Mouse (Mus musculus) kidney, postnatal 25 days (tissue): ENCODE results near the gene Megf9.
A peak's percentile ranks its signal among the peaks of the same experiment; 100 is the strongest.

Experiments
- DNase-seq, 2 experiments: peaks; one replicate each; pipeline ENCODE4 v3.0.0; 2021; ENCODE audit warnings: mixed read lengths in 2 of 2

The Megf9 gene

DNA sequence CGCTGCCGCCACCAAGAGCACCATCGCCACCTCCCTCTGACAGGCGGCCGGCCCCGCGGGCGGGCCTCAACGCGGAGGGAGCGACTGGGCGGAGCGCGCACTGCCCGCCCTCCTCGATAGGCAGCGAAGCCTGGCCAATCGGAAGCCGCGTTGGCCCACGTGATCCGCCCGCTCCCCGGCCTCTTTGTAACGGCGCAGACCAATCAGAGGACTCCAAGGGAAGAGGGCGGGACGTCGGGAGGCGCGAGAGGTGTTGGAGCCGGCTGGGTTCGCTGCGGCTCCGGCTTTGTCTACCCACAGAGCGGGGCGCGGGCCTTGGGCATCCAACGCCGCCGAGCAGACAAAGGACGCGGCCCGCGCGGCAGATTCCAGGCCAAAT is at the start of gene Megf9:
Megf9 (minus strand) TSS at position 105 of the 379 bp plus-strand sequence.
- peak; percentile 99 for DNase-seq

DNA sequence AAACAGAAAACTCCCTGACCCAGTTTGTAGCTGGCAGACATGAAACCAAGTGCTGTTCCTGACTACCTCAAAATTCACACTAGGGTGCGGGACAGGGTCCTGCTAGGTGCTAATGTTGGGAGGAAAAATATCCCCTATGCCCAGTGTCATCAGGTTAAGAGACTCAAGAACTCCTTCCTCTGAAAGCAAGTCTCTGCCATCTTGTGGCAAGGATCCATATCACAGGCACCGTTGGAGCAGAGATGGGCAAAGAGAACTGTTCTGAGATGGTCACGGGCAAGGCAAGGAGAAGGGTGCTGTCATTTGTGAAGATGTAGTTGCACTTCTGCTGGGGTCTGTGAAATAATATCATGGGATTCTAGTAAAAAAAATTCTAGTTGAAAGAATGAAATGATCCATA is 44.9 kb upstream of the Megf9 start:
- peak; percentile 47 to 50 for DNase-seq

DNA sequence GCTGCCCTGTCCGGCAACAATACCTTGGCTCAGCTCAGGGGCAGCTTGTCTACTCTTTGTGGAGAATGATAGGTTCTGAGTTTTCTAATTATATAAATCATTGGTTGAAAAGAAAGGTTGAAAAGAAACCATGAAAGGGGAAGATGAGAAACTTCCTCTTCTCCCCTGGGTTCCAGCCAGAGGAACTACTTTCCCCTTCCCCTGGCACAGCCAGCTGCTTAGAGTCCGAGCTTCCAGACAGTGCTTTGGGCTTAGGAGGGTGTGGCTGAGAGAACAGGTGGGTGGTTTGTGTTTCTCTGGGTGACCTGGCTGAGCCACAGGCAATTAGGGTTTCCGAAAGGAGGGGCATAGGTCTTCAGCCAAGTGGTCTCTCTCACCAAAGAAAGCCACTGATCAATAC is 43.5 kb upstream of the Megf9 start:
- DNase-seq: no peak

GRCm38 (mm10) chr4:70576096-70576495 is 41.3 kb upstream of the Megf9 start:
- no peak for DNase-seq

DNA sequence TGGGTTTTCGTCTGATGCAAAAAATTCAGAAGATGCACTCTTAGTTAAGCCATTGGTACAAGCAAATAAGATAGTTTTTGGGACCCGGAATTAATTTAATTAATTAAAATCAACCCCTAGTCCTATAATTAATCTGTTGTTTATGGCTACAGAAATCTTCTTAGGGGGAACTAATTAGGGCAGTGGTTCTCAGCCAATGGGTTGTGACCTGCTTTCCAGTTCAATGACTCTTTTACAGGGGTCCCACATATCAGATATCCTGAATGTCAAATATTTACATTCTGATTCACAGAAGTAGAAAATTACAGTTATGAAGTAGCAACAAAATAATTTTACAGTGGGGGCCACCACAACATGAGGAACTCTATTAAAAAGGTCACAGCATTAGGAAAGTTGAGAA is 39.1 kb upstream of the Megf9 start:
- DNase-seq: no peak

GRCm38 (mm10) chr4:70553888-70554287 is 19.1 kb upstream of the Megf9 start:
- DNase-seq: no peak

- DNase-seq: peak in 1 of 2 experiments; percentile 33
These were observed 18.5 kb upstream of the Megf9 start for GRCm38 (mm10) chr4:70553230-70553797.

- no peak for DNase-seq
These were observed 17.3 kb upstream of the Megf9 start for GRCm38 (mm10) chr4:70552120-70552519.

GRCm38 (mm10) chr4:70547411-70548148 is 12.8 kb upstream of the Megf9 start:
- DNase-seq: no peak

DNA sequence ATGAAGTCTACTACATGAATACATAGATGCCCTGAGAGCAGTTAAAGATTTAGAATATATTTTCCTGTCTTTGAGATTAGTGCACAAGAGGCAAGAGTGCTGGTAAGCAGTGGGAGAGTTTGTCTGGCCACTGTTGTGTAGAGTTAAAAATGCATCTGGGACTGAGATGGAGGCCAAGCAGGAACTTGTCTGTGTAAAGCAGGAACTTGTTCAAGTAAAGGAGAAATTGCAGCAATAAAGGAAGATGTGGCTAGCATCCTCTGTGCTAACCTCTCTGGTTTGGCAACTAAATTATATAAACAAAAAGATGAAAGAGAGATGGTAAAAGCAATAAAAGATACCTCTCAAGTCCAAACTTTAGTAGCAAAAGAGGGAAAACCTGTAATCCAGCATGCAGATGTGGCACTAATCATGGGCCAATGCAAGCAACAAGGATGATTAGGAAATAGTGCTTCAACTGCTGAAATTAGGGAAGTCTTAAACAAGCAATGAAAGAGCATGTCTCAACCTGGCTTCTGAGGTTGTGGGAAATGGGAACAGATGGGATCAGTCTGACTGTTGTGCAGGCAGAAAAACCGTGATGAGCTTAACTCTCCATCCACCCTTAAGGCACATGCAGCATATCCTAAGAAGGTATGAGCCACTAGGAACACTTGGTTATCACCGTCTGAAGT is 11.2 kb upstream of the Megf9 start:
- DNase-seq: no peak

- DNase-seq: no peak
These were observed 9.6 kb upstream of the Megf9 start for GRCm38 (mm10) chr4:70544390-70544789.

DNA sequence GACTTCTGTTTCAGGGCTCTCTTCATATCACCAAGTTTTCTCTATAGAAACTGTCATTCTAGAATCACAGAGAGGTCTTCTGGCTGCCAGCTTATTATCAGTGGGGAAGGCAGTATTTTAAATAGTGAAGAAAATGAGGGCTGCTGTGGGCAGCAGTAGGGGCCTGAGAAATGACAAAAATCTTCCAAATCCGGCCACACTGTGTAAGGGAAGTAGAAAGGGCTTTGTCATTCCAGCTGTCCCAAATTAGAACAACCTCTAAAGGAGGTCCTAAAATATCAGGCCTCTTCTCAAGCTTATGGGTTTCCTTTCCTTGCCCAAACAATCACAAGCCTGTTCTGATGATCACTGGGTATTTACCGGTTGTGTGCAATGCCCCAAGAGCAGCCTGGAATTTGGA is 7.6 kb upstream of the Megf9 start:
- no peak for DNase-seq

DNA sequence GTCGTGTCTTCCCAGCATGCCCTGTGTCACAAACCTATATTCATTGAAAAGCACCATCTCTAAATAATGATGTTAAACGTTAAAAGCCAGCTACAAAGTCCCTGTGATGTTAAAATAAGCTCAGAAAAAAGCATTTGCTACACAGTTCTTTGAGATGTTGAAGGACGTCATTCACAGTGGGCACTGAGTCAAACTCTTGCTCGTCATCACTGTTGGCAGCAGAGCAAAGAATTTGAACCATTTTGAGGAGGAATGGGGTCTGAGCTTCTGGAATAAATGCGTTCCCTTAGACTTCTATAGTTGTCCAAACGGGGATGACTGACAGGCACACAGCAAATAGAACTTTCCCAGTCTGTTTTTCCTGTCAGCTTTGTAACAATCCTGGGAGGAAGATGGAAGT is 5.9 kb upstream of the Megf9 start:
- DNase-seq: no peak

DNA sequence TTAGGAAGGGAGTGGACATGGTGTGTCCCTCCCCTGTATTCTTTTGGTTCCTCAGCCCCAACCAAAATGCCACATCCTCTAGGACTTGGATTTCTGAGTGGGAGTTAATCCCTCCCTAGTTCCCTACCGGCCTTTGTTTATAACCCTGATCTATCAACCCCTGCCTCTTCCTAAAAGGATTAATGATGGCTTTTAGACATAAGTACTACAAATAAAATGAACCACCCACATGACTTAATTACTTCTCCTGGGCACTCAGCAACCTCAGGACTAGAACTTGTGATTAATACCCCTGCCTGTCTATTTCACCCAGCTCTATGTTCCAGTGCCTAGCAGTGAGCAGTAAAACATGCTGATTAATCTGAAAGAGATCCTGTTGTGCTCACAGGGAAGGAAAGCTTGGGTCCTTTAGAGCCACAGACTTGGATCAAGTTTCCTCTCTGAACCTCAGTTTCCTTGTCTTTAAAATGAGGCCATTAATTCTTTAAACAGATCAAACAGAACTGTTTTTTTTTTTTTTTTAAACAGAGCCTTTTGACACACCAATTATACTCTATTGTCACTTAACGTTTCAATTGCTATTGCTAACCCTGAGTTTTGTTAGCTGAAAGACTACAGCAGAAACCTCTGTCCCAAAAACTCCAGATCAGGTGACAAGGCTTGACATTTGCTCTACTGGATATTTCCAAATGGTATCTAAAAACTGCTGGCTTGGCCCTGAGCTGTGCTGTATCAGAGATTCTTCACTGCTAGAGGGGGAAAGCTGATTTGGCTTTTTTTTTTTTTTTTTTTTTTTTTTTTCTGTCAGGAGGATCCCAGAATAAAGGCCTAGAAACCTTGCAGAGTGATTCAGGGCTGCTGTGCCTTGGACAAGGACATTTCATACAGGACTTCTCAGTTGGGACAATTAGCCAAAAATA is 2.1 kb upstream of the Megf9 start:
- DNase-seq: no peak

- DNase-seq: peak; percentile 51 to 66
These were observed 1.0 kb upstream of the Megf9 start for GRCm38 (mm10) chr4:70535711-70536311.

DNA sequence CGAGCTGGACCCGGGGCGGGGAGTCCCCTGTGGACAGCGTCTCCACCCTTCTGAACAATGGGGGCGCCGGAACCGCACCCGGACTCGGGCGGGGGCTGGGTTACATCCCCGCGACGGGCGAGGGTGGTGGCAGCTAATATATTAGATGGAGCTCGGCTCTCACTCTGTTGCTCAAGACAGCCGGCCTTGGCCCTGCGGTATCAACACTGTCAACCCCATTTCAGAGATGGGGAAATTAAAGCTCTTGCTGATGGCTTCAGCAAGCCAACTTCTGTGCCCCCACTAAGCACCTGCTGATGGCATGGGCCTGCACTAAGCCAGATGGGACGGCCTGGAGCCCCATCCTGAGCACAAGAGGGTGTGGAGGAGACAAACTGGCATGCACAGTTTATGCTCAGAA is 494 bp upstream of the Megf9 start:
- no peak for DNase-seq

DNA sequence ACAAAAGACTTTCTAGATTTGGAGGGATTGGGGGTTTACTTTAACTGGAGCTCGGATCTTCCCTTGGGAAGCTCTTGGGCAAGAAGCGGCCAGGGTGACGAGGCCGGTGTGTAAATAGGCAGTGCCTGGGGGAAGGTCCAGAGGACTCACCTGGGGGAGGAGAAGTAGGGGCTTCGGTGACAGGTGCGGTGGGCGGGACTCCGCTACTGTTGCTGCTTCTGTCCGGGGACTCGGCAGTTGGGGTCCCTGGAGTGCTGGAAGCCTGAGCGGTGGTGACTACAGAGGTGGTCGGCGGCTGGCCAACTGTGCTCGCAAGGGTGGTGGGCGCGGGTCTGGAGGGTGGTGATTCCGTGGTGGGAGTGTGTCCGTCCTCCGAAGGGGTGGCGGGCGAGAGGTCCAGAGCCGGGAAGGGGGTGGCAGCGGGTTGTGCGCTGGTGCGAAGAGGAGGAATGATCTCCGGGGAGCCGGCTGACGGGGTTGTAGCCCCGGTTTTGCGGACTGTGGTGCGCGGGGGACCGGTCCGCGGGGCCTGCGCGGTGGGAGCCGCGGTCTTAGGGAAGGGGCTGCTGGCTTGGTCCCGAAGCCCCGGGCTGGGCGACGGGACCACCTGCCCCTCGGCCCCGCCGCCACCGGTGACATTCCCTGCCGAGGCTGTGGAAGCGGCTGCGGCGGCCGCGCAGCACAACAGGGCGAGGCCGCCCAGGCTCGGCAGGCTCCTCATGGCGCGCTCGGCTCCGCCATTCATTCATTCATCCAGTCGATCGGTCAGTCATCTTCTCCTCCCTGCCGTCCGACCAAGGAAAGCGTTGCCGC is 511 bp downstream of the Megf9 start:
- DNase-seq: peak; percentile 21 to 57

DNA sequence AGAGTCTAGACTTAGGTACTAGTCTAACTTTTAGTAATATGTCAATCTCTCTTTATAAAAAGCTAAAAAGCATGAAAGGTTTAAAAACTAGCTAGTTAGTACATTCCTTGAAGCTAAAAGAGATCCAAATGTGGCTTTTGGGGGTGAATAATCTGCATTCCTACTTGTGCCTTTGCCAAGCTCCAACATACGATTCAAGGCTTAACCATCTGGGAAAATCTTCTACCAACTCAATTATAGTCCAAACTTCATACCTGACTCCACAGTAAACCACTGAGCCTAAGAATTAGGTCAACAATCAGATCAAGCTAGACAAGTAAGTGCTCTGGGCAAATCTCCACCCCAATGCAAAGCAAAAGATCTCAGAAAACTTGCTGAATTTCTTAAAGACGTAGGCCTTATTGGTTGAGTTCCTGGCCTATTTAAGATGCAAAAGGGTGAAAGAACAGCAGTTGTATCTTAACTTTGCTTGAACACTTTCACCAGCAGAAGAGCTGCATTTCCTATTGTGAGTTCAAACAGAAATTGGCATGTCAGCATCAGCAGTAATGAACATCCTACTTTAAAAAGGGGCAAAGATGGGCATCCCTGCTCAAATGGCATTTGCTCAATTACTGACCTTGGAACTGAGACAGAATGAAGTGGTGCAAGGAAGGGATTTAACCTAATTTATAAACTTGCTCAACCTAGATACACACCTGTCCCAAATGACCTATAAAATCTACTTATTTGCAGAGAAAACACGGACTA is 1.6 kb downstream of the Megf9 start:
- no peak for DNase-seq

- DNase-seq: no peak
These were observed 3.8 kb downstream of the Megf9 start for GRCm38 (mm10) chr4:70531021-70531420.

DNA sequence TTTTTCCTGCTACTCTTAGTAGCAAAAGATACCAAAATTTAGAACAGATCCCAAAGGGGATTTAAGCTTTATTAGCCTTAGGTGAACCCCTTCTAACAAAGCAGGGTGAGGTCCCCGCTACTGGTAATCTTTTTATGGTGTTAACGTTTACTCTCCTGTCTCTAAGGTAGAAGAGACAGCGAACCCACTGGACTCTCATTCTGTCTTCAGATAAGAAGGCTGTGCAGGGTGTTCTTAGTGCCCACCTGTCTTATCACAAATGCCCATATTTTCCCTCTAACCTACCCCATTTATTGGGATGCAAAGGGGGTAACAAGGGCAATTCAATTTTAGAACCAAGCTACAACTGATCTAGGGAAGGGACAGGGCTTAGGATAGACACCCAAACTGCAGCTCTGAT is 6.2 kb downstream of the Megf9 start:
- no peak for DNase-seq

- DNase-seq: no peak
These were observed 11.4 kb downstream of the Megf9 start for GRCm38 (mm10) chr4:70523346-70523745.
